Mouse (Mus musculus): ENCODE data around the gene Elovl1. TPM values are rescaled to one million over a fixed set of nuclear protein-coding genes. Genes with fewer than 3 reads are reported as not detected.

Elovl1 gene
- polyA plus RNA-seq, 1 experiment: 148 TPM

DNA sequence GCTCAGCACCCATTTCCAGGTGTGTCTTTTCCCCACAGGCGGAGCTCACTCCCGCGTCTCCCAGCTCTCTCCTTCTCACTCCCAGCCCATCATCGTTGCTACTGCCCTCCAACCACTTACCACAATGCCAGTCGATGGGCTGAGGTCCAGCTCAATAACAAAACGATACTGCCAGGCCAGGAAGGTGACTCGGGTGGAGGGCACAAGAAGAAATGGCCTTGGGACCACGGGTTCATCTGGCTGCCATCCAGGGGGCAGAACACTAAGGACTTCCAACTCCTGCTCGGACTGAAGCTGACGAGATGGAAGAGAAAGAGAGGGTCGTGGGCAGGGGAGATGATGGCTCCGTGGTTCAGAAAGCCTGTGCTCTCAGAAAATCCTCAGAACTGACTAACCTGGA, 25.2 kb upstream of the Elovl1 start:
- Histone ChIP-seq H3K27me3 (replicated peaks) (no peaks in the 10 kb centered on the region), H3K9me3 (no peaks in the 10 kb centered on the region), H3K36me3 (replicated peaks; ENCODE audit: low read length) (peaks cover 78% of the 10 kb centered on the region), H3K4me1 (peaks cover 11% of the 10 kb centered on the region), H3K4me3 (replicated peaks) (no peak overlapping the region)
- no peak for TF ChIP-seq FLI1 (IDR thresholded peaks at IDR 0.05; ENCODE audit: low read length)
- TF ChIP-seq GATA1 (IDR thresholded peaks at IDR 0.05; ENCODE audit: borderline replicate concordance, low read length): no peak

GRCm38 (mm10) chr4:118409142-118409900, 18.6 kb upstream of the Elovl1 start, which contains the start of the genes Szt2 and Med8:
Szt2 (minus strand) TSS chr4:118409273.
Med8 (plus strand) TSS chr4:118409337.
- Histone ChIP-seq H3K4me1 (peaks cover 38% of the 10 kb centered on the region), H3K36me3 (replicated peaks; ENCODE audit: low read length) (peaks cover 61% of the 10 kb centered on the region), H3K4me3 (replicated peaks) (peak within 1 kb of the TSS; percentile 97), H3K9me3 (no peaks in the 10 kb centered on the region), H3K27me3 (replicated peaks) (no peaks in the 10 kb centered on the region)
- TF ChIP-seq FLI1 (IDR thresholded peaks at IDR 0.05; ENCODE audit: low read length) (peak; percentile 89; the same call in 1 of the 2 replicates), GATA1 (IDR thresholded peaks at IDR 0.05; ENCODE audit: borderline replicate concordance, low read length) (no peak)

DNA sequence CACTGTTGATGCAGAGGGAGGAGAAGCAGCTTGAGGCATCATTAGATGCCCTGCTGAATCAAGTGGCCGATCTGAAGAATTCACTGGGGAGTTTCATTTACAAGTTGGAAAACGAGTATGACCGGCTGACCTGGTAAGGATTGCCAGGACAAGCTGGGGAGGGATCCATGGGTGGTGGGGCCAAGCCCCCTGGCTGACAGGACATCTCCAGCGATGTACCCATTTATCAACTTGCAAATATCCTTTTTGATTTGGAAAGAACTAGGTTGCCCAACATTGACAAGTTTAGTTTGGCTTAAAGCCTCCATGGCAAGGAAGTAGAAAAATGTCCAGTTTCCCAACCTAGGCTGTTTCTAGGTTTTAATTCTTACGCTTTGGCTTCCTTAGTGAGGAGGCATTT, 17.0 kb upstream of the Elovl1 start:
- Histone ChIP-seq H3K27me3 (replicated peaks) (no peaks in the 10 kb centered on the region), H3K4me1 (peaks cover 45% of the 10 kb centered on the region), H3K9me3 (no peaks in the 10 kb centered on the region), H3K4me3 (replicated peaks) (no peak overlapping the region), H3K36me3 (replicated peaks; ENCODE audit: low read length) (peaks cover 66% of the 10 kb centered on the region)
- TF ChIP-seq GATA1 (IDR thresholded peaks at IDR 0.05; ENCODE audit: borderline replicate concordance, low read length): no peak
- no peak for TF ChIP-seq FLI1 (IDR thresholded peaks at IDR 0.05; ENCODE audit: low read length)

GRCm38 (mm10) chr4:118413553-118413952, 14.3 kb upstream of the Elovl1 start:
- H3K27me3 ChIP-seq (replicated peaks): no peaks in the 10 kb centered on the region
- peaks cover 83% of the 10 kb centered on the region for H3K36me3 ChIP-seq (replicated peaks; ENCODE audit: low read length)
- H3K4me1 ChIP-seq: peaks cover 52% of the 10 kb centered on the region
- no peaks in the 10 kb centered on the region for H3K9me3 ChIP-seq
- TF ChIP-seq FLI1 (IDR thresholded peaks at IDR 0.05; ENCODE audit: low read length) (no peak), GATA1 (IDR thresholded peaks at IDR 0.05; ENCODE audit: borderline replicate concordance, low read length) (no peak)
- peak overlapping the region; percentile 33 for H3K4me3 ChIP-seq (replicated peaks)

GRCm38 (mm10) chr4:118415779-118416178, 12.1 kb upstream of the Elovl1 start:
- Histone ChIP-seq H3K36me3 (replicated peaks; ENCODE audit: low read length) (peaks cover 97% of the 10 kb centered on the region), H3K4me1 (peaks cover 36% of the 10 kb centered on the region), H3K27me3 (replicated peaks) (no peaks in the 10 kb centered on the region), H3K4me3 (replicated peaks) (no peak overlapping the region), H3K9me3 (no peaks in the 10 kb centered on the region)
- TF ChIP-seq GATA1 (IDR thresholded peaks at IDR 0.05; ENCODE audit: borderline replicate concordance, low read length) (no peak), FLI1 (IDR thresholded peaks at IDR 0.05; ENCODE audit: low read length) (no peak)

GRCm38 (mm10) chr4:118416329-118416728, 11.6 kb upstream of the Elovl1 start:
- Histone ChIP-seq H3K27me3 (replicated peaks) (no peaks in the 10 kb centered on the region), H3K9me3 (no peaks in the 10 kb centered on the region), H3K36me3 (replicated peaks; ENCODE audit: low read length) (peaks cover 97% of the 10 kb centered on the region), H3K4me1 (peaks cover 33% of the 10 kb centered on the region), H3K4me3 (replicated peaks) (no peak overlapping the region)
- TF ChIP-seq FLI1 (IDR thresholded peaks at IDR 0.05; ENCODE audit: low read length): no peak
- no peak for TF ChIP-seq GATA1 (IDR thresholded peaks at IDR 0.05; ENCODE audit: borderline replicate concordance, low read length)

DNA sequence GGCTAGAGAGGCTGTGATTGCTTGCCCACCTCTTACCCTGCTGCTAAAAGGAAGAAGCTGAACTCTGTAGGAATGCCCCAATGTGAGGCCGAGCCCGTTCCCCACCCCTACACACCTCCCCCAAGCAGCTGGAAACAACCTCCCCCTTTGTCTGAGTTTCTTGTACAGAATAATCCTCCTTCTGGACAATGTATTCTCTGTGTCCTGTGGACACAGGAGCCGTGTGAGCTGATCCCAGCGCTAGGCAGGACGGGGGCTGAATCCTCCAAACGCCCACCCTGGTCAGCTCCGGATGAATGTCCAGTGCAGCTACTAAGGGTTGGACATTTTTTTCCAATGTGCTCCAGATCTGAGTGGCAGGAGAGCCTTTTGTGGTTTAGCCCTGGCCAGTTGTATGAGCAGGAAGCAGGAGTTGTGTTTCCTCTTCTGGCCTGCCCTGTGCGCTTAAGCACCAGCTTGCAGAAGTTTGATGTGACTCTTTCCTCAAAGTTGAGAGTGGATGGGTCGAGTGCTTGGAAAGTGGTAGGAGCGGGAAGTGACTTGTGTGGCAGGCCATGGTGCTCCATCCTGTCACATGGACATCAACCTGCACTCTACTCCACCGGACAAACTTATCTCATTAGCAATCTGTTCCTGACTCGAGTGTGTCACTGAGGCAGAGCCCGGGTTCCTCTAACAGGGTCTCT, 10.6 kb upstream of the Elovl1 start:
- Histone ChIP-seq H3K9me3 (no peaks in the 10 kb centered on the region), H3K27me3 (replicated peaks) (no peaks in the 10 kb centered on the region), H3K4me1 (peaks cover 33% of the 10 kb centered on the region), H3K4me3 (replicated peaks) (no peak overlapping the region), H3K36me3 (replicated peaks; ENCODE audit: low read length) (peaks cover 96% of the 10 kb centered on the region)
- TF ChIP-seq FLI1 (IDR thresholded peaks at IDR 0.05; ENCODE audit: low read length): no peak
- no peak for TF ChIP-seq GATA1 (IDR thresholded peaks at IDR 0.05; ENCODE audit: borderline replicate concordance, low read length)

GRCm38 (mm10) chr4:118421384-118421783, 6.5 kb upstream of the Elovl1 start:
- H3K36me3 ChIP-seq (replicated peaks; ENCODE audit: low read length): peaks cover 81% of the 10 kb centered on the region
- no peak overlapping the region for H3K4me3 ChIP-seq (replicated peaks)
- TF ChIP-seq GATA1 (IDR thresholded peaks at IDR 0.05; ENCODE audit: borderline replicate concordance, low read length) (no peak), FLI1 (IDR thresholded peaks at IDR 0.05; ENCODE audit: low read length) (no peak)
- peaks cover 43% of the 10 kb centered on the region for H3K4me1 ChIP-seq
- H3K27me3 ChIP-seq (replicated peaks): no peaks in the 10 kb centered on the region
- no peaks in the 10 kb centered on the region for H3K9me3 ChIP-seq

DNA sequence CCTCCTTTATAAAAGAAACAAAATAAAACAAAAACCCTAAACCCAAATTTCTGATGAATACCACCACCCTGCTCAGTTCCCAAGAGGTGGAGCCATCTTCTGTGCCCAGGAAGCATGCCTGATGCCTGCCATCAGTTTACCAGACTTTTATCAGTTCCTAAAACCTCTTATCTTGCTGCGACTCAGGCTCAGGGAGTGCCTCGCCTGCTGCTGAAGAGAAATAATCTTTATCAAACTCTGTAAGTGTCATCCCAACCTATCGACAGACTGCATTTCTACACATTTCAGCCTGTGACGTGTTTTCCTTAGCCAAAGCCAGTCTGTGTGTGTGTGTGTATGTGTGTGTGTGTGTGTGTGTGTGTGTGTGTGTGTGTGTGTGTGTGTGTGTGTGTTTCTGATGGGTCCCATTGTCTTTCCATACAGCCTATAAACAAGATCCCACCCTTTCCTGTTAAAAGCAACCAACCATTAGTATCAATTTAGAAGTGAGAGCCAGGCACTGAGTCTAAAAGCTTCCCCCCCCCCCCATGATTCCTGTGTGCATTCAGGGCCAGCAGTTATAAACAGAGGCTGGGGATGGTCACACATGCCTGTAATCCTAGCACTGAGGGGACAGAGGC, 3.2 kb upstream of the Elovl1 start:
- no peaks in the 10 kb centered on the region for H3K9me3 ChIP-seq
- H3K4me3 ChIP-seq (replicated peaks): no peak overlapping the region
- peaks cover 60% of the 10 kb centered on the region for H3K36me3 ChIP-seq (replicated peaks; ENCODE audit: low read length)
- TF ChIP-seq GATA1 (IDR thresholded peaks at IDR 0.05; ENCODE audit: borderline replicate concordance, low read length): no peak
- TF ChIP-seq FLI1 (IDR thresholded peaks at IDR 0.05; ENCODE audit: low read length): no peak
- peaks cover 49% of the 10 kb centered on the region for H3K4me1 ChIP-seq
- H3K27me3 ChIP-seq (replicated peaks): no peaks in the 10 kb centered on the region

DNA sequence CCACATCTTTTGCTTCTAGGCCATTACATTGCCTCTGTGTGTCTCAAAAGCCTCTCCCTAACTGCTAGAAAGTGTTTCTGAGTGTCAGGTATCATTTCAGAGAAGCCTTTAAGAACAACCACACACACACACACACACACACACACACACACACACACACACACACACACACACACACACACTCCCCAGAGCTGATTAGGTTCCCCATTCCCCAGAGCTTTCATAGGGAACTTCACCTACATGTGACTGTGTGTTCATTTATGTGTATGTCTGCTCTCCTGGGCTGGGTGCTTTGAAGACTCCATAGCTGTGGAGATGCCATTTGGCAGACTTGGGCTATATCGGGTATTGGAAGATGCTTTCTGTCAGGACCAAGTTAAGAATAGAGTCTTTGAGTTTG, 2.5 kb upstream of the Elovl1 start:
- Histone ChIP-seq H3K4me3 (replicated peaks) (no peak overlapping the region), H3K9me3 (no peaks in the 10 kb centered on the region), H3K36me3 (replicated peaks; ENCODE audit: low read length) (peaks cover 60% of the 10 kb centered on the region), H3K27me3 (replicated peaks) (no peaks in the 10 kb centered on the region), H3K4me1 (peaks cover 56% of the 10 kb centered on the region)
- TF ChIP-seq FLI1 (IDR thresholded peaks at IDR 0.05; ENCODE audit: low read length) (no peak), GATA1 (IDR thresholded peaks at IDR 0.05; ENCODE audit: borderline replicate concordance, low read length) (no peak)
